Mouse (Mus musculus): ENCODE results near the gene Scube1.

DNA sequence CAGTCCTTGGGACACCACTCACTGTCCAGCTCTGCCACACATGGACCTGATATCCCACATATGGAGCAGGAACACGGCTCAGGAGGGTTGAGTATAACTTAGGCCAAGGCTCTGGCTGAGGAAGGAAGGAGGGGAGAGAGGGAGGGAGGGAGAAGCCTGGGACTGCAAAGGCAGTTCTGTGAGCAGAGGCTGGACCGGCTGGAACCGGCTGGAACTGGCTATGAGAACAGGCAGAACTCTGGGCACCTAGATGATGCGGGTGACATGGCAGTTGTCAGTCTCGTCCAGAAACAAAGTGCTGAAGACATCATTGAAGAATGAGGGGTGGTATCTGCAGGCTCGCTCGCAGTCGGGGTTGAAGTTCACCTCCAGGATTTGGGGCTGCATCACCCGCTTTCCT is 148.2 kb downstream of the Scube1 start:
- TF ChIP-seq CTCF (IDR thresholded peaks at IDR 0.05; ENCODE audit: low read depth) (no peak), EP300 (IDR thresholded peaks at IDR 0.05; ENCODE audit: low read depth) (no peak)
